Mouse (Mus musculus) mouse trophoblast stem cell (cell line): ENCODE data around the gene Extl2.

Source experiments
- in situ Hi-C, 2 experiments: fragments of 300-500 bp; cut with MseI, MboI; formaldehyde crosslinking; loops; 2 replicates in 1 of 2; 3 replicates in 1 of 2; pipeline ENCODE4 v1.15.1; 2025

Extl2 gene

DNA sequence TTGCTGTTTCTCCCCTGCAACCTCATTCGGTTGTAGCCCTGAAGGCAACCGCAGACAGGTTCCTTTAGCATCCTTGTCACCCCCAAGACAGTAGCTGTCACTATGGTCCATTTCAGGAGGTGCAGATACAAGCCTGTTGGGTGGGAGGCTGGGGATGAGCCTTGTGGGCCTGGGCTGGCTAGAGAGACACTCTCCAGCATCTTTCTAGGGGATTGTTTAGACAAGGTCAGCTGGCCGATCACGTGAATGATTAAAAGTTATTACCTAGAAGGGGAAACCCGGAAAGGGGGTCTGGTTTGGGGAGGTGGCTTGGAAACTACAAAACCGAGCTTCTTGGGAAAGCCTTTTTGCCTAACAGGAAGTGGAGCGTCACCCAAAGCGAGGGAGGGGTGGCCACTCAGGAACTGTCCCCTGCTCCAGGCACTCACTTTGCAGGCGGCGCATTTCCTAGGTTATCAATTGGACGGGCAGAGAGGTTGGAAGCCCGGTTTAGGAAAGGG is 729 bp downstream of the Extl2 start:
- in situ Hi-C loops = no loop called here

DNA sequence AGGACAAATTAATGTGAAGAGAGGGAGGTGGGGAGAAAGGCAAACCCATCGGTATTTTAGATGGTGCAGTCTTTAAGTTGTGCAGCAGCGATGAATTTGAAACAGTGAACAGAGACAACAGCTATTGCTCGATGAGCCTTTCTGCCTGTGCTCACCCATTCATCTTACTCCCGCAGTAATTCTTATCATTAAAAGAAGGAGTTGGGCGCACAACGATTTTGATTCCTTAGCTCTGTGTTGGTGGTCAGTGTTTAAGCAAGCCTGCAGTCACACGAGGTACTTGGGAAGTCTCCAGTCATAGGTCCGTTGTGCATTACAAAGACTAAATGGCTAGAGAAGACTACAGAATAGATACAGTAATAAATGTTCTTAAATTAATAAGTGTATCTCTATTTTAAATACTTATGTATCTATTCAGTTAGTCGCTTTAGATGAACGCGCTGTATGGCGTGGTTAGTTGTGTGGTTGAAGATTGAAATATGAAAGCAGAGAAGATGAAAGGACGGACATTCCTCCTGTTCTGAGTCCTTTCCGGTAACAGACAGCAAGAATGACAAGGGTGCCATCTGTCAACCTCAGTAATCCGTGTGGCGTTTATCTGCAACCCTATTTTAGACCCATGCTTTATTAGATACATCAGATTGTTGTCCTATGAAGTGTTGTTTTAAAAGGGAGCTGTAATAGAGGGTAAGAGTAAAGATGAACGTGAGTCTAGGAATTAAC is 2.5 kb downstream of the Extl2 start:
- in situ Hi-C loops = no loop called here

DNA sequence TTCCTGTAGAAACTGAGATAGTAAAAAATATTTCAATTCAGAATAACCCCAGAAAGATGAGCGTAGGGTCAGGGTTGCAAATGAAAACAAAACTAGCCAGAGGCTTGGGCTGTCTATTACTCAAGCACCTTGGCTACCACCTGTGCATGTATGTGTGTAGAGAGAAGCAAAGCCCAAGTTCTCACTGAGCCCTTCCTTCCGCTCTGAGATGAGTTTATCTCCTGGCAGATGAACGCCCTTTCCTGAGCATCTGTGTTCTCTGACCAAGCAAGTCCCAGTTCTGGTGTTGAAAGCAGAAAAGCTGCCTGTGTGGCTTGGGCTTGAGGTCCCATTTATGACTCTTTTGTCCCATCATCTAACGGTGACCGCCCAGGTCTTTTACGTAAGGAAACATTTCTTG is 7.6 kb downstream of the Extl2 start:
- in situ Hi-C loops = no loop called here

DNA sequence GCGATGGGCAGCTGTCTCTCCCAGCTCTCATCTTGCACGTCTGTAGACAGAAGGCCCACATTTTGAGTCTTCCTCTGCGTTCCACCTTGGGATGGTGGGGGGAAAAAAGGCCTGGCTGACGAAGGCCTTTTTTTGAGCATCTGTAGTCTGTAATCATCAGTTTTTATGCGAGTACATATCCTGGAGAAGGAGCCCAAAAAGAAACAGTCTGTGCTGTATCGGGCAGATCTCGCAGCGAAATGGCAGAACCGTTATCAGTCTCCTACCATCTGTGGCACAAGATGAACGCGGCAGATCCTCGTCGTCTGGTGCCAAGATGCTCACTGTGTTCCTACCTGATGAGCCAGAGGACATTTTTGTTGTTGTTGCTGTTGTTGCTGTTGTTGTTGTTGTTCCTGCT is 8.9 kb downstream of the Extl2 start:
- in situ Hi-C loops = no loop called here

DNA sequence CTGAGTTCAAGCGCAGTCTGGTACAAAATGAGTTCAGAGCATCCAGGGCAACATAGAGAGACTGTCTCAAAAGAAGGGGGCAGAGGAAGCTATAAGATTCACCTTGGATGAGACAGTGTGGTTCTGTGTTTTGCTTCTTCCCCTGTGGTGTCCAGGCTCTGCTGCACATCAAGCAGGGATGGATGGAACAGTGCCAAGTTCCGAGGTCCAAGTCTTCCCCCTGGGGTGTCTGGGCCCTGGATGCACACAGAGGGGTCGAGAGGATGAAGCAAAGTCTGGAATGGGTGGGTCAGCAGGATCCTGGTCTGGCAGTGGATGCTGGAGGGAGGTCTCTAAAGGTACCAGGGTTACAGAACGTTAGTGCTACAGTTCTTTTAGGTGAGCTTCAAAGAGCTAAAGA is 11.3 kb downstream of the Extl2 start:
- in situ Hi-C loops = no loop called here

DNA sequence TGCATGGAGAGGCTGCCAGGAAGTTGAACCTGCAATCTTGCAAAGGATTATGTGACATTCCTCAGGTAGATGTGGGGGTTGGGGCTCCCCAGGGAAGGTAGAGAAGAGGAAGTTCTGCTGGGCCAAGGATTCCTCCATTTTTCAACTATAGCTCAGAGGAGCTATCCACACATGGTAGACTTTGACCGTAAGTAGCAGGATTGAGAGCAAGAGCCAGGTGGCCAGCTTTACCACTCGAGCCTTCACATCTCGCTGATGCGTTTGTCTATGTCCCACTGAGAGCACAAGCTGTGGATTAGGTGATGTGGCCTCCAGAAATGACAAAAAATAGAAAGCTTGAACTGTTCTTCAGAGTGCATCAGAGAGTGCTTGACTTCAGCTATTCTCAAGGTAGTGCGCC is 11.9 kb downstream of the Extl2 start:
- in situ Hi-C loops = no loop called here

DNA sequence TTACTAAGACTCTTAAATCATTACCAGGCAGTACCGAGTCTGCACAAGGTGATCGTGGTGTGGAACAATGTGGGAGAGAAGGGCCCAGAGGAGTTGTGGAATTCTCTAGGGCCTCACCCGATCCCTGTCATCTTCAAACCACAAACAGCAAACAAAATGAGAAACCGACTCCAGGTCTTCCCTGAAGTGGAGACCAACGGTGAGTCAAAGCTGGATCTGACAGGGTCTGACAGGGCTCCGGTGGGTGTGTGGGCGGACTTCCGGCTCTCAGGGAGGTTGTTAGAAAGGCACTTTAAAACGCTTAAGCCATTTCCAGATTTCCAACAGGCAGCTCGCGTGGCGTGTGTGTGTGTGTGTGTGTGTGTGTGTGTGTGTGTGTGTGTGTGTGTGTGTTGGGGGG is 17.0 kb downstream of the Extl2 start:
- in situ Hi-C loops = no loop called here

DNA sequence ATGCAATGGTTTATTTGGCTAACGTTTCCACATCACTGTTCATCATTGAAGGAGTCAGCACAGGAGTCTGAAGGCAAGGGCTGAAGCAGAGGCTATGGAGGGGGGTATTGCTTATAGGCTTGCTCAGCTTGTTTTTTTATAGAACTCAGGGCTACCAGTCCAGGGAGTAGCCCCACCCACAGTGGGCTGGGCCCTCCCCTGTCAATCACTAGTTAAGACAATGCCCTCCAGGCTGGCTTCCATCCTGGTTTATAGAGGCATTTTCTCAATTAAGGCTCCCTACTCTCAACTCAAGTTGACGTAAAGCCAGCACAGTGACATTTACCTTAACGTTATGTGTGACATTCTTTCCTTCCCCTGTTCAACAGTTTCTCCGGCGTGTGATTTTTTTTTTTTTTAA is 17.4 kb downstream of the Extl2 start:
- in situ Hi-C loops = loop anchor here in 1 of 2 experiments (25.0 kb wide), 1 partner anchor 463 kb away; no protein-coding TSS in a partner anchor

DNA sequence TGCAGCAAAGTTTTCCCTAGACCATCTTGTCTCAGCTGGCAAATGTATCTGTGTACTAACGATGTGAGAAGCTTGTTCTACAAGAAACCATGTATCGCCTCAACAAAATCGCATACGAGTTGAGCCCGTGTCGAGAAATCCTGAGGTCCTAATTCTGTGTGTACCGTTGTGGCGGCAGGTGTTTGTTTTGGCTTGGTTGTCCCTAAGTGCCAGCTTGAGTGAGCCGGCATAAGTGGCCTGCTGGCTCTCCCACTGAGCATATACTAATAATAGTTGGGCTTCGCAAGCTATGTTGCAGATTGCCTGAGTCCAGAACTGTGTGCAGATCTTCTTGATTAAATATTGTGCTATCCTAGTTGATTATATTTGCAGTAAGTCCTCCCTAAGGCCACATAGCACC is 18.4 kb downstream of the Extl2 start:
- in situ Hi-C loops = loop anchor here in 1 of 2 experiments (25.0 kb wide), 1 partner anchor 462 kb away; no protein-coding TSS in a partner anchor

DNA sequence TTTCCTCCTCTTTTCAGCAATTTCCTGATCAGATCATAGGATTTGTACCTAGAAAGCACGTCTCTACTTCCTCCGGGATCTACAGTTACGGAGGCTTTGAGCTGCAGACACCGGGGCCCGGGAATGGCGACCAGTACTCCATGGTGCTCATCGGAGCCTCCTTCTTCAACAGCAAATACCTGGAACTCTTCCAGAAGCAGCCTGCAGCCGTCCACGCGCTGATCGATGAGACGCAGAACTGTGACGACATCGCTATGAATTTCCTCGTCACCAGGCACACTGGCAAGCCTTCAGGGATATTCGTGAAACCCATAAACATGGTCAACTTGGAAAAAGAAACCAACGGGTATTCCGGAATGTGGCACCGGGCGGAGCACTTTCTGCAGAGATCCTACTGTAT is 19.7 kb downstream of the Extl2 start:
- in situ Hi-C loops = loop anchor here in 1 of 2 experiments (25.0 kb wide), 1 partner anchor 460 kb away; no protein-coding TSS in a partner anchor

DNA sequence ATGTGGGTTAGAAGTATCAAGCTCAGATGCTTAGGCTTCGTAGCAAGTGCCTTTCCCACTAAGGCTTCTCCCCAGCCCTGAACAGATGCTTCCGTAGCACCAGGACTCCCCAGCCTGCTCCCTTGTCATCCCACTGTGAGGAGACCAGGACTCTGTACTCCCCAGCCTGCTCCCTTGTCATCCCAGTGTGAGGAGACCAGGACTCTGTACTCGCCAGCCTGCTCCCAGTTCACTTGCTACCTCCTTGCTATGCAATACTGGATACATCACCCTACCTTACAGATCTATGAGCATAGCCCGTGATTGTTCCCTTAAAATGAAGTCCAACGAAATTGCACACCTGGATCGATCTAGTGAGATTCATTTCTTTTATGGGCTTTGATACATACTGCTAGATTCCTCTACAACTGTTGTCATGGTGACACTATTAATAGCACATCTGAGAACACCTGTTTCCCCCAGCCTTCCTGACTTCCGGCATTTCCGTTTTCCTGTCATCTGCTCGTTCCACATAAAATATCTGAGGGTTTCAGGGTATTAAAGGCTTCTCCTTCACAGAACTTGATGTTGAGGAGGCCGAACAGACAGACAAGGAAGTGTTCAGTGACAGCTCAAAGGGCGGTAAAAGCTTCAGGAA is 23.0 kb downstream of the Extl2 start:
- in situ Hi-C loops = loop anchor here (5.0 to 25.0 kb wide), 3 partner anchors 295 to 457 kb away; no protein-coding TSS in a partner anchor

DNA sequence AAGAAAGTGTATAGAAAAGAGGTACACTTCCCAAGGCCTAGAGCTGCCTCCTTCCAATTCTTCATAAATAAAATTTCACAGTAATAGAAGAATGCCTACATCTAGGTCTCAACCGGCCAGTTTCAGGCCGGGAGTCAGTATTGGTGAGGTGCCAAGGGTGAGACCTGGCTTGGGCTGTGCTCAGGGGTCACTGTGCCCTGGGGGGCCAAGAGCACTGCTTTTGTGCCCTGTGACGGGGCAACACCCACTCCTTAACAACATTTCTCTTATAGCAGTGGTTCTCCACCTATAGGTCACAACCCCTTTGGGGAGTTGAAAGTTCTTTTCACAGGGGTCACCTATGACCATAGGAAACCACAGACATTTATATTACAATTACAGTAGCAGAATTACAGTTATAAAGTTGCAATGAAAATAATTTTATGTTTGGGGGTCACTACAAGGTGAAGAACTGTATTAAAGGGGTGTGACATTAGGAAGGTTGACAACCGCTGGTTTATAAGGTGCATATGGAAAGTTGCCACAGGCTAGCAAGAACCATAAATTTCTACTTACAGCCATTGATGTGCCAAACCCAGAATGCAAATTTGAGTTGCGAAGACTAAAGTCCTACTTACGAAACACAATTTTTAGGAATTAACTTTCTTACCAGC is 26.1 kb downstream of the Extl2 start:
- in situ Hi-C loops = loop anchor here (5.0 to 25.0 kb wide), 3 partner anchors 291 to 454 kb away; no protein-coding TSS in a partner anchor

DNA sequence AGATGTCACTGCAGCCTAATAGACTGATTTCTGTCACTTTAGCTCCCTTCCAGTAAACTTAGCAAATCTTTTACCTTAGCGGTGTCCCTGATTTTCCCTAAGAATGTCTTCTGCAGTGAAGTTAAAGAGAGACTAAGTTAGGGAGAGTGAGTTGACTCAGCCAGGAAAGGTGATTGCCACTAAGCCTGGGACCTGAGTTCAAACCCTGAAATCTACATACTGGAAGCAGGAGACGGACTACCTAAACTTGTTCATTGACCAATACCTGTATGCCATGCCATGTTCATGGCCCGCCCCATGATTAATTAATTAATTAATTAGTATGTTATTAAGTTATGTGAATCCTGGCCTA is 26.6 kb downstream of the Extl2 start:
- in situ Hi-C loops = loop anchor here (5.0 to 25.0 kb wide), 3 partner anchors 291 to 453 kb away; no protein-coding TSS in a partner anchor

DNA sequence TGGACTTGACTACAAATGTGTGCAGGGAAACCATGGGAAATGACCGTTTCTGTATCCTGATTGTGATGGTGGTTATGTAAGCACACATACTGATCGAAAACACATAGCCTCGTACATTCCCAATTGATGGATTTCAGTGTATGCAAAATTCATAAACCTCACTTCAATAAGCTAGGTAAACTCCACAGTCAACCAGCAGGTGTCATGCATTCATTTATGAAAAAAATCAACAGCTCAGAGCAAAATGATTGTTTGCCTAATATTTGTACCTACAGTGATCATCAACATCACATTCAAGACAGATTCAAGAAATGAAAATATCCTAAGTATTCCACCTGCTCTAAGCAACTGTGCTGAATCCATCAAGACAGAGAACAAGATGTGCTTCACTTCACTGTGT is 33.5 kb downstream of the Extl2 start:
- in situ Hi-C loops = loop anchor here in 1 of 2 experiments (25.0 kb wide), 1 partner anchor 447 kb away; no protein-coding TSS in a partner anchor

DNA sequence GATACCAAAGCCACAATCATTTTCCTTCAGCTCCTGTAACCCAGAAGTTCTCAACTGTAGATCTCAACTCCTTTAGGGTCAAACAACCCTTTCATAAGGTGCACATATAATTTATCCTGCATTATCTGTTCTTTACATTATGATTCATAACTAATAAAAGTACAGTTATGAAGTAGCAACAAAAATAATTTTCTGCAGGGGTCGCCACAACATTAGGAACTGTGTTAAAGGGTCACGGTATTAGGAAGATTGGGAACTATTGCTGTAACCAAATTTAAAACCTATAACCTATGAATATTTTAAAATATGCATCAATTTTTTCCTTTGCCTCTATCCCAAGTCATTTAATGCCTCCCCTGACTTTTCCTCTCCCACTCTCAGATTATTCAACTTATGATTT is 38.7 kb downstream of the Extl2 start:
- in situ Hi-C loops = loop anchor here in 1 of 2 experiments (25.0 kb wide), 1 partner anchor 441 kb away; no protein-coding TSS in a partner anchor

DNA sequence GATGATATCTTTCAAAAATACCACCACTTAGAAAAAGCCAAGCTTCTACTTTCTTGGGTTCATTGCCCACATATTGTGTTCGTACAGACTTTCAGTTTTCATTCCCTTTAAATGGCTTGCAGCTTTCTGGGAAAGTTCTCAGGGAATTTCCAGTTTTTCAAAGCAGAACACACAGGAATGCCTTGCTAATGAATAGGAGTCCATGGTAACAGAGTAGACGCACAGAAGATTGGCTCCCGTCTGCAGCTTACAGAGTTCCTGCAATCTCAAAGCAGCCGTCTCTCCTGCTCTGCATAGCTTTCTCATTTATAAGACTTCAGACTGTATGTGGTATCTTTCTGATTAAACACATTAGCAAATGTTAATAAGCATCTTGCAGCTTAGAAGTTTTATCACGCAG is 39.8 kb downstream of the Extl2 start:
- in situ Hi-C loops = loop anchor here in 1 of 2 experiments (25.0 kb wide), 1 partner anchor 440 kb away; no protein-coding TSS in a partner anchor

DNA sequence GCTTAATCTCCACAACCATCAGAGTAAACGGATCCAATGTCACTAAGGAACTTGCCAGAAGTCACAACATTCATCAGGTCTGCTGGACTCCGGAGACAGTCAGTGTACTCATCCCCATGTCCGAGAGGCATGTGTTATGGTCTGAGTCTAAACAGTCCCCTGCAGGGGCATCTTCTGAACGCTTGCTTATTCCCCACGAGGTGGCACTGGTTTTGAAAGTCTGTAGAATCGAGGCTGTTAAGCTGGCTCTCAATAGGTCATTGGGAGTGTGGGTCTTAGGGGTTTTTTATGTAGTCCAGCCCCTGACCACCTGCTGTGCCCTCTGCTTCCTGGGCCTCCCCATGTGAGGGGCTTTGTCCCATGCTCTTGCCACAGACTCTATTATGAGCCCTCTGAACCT is 49.8 kb downstream of the Extl2 start:
- in situ Hi-C loops = no loop called here

DNA sequence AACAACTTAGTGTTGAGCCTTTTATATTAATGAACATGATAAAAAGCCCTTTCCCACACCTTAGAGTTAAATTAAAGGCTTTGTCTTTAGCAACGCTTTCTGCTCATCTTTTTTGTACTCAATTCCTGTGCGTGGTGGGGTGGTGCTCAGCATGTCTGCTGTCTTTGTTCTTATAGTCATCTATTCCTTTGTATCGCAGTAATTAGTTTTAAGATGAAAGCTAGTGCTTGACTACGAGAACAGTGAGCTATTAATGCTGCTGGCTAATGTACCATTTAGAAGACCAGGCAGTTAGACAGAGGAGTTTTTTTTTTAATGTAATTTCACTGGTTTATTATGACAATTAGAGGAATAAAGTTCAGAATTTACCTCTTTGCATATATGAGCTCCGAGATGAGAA is 53.1 kb downstream of the Extl2 start:
- in situ Hi-C loops = no loop called here

DNA sequence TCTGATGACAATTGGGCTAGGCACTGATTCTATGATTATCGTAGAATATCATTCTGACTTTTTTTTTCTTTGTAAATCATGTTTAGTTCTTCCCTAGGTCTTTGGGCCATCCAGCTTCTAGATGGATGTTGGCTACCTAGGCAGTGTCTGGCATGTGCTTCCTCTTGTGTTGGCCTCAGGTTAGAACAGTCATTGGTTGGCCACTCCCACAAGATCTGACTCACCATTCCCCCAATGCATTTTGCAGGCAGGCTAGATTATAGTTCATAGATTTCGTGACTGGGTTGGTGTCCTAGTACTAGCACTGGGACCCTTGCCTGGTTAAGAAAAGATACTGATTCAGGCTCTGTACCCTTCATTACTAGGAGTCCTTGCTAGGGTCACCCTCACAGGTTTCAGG is 54.9 kb downstream of the Extl2 start:
- in situ Hi-C loops = no loop called here

DNA sequence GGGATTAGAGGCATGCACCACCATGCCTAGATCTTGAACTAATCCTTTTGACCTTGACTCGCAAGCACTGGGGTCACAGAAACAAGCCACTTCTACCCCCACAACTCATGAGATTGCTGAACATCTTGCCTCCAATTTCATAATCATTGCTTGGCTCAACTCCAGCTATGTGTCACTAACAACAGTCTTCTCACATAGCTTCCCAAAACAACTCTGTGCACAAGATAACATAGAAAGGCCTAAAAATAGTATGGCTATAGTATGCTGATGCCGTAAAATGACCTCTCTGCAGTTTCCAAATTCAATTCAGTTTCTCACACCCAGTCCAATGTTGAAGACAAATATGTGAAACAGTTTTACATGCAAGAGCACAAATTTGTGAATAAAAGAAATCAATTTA is 65.3 kb downstream of the Extl2 start:
- in situ Hi-C loops = no loop called here

DNA sequence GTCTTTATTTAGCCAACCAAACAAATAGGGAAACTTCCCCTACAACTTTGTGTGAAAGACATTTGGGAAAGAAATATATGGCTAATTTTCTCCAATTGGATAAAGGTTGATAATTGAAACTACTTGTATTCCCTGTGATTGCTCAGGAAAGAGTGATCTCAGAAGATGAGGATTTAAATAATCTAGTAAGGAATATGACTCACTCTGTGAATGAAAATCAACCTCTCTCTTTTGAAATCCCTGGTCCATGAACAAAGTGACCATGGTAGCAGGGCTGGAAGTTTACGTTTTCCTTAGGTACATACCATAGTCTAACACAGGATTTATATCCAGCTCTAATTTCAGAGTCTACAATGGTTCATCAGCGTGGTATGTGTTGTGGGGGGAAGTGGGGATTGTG is 69.5 kb downstream of the Extl2 start:
- in situ Hi-C loops = no loop called here

DNA sequence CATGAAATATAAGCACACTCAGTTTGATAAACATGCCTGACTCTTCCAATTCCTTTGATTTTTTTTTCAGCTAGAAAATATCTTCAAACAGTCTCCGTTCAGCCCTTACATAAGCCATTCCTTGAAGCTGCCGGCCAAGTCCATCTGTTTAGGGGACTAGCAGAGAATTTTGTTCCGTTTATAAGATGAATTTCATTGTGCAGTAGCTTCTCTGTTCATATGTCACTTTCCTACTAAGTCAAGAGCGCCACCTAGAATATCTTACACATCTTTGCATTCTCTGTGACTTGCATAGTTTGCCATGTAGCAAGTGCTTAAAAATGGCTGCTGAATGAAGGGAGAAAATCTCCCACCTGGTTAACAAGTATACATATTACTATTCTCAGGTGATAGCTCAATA is 71.2 kb downstream of the Extl2 start:
- in situ Hi-C loops = no loop called here
